Mouse (Mus musculus) embryonic facial prominence, embryonic 13.5 days (tissue): ENCODE measurements at regions not wholly inside any gene's neighbourhood (a gene's known extent, or its start where the extent isn't known, plus 50 kb on each side); places are given as distances from the start of the nearest gene placed in this dataset.
"Not testable (repeated sequence)": the region's sequence is repeated elsewhere in the genome, so short reads cannot be mapped to it uniquely, and the experiment has no call there.

ENCODE experiments used
- ATAC-seq: fragments of 200-750 bp; cut with Nextera tagmentation; 2 replicates; pipeline ENCODE4 v1.8.0; 2017; ENCODE audit warnings: low read depth; ENCODE audit not compliant: insufficient number of reproducible peaks, insufficient read depth, low FRiP score, low TSS enrichment
- H3K27ac ChIP-seq: fragments of 300-500 bp; sonication (generic); 2 replicates; pipeline ENCODE4 v1.5.1; 2015; ENCODE audit warnings: moderate library complexity, mild to moderate bottlenecking, inconsistent platforms
- H3K27me3 ChIP-seq: fragments of 300-500 bp; sonication (generic); 2 replicates; pipeline ENCODE4 v1.6.1; 2015; ENCODE audit warnings: mild to moderate bottlenecking, inconsistent platforms
- H3K36me3 ChIP-seq: fragments of 300-500 bp; sonication (generic); 2 replicates; pipeline ENCODE4 v1.6.1; 2015; ENCODE audit warnings: mild to moderate bottlenecking, inconsistent platforms
- H3K4me1 ChIP-seq: fragments of 300-500 bp; sonication (generic); 2 replicates; pipeline ENCODE4 v1.6.1; 2015; ENCODE audit warnings: inconsistent platforms
- H3K4me2 ChIP-seq: fragments of 300-500 bp; sonication (generic); 2 replicates; pipeline ENCODE4 v1.6.1; 2015; ENCODE audit warnings: moderate library complexity, mild to moderate bottlenecking, inconsistent platforms
- H3K4me3 ChIP-seq: fragments of 300-500 bp; sonication (generic); 2 replicates; pipeline ENCODE4 v1.5.1; 2015; ENCODE audit warnings: mild to moderate bottlenecking, inconsistent platforms
- H3K9ac ChIP-seq: fragments of 300-500 bp; sonication (generic); 2 replicates; pipeline ENCODE4 v1.6.1; 2015; ENCODE audit warnings: mild to moderate bottlenecking, inconsistent platforms
- H3K9me3 ChIP-seq: fragments of 300-500 bp; sonication (generic); 2 replicates; pipeline ENCODE4 v1.6.1; 2016; ENCODE audit warnings: inconsistent platforms
- WGBS: fragments of 180-500 bp; shearing (Covaris S2); methylation state at CpG from one replicate; pipeline ENCODE4 v1.1.7; 2015; ENCODE audit warnings: mixed read lengths; 5-methylcytosine and 5-hydroxymethylcytosine counted together

GRCm38 (mm10) chr5:104576991-104577390, 68.8 kb downstream of the BC005561 start:
- 95% methylated on average over 4 of the region's 4 CpGs for WGBS
- H3K4me3 ChIP-seq, H3K27me3 ChIP-seq, ATAC-seq, H3K4me2 ChIP-seq, H3K9ac ChIP-seq, H3K27ac ChIP-seq, H3K4me1 ChIP-seq: not testable (repeated sequence)
- Histone ChIP-seq H3K36me3 (peaks cover 25% of the 10 kb centered on the region), H3K9me3 (peaks cover 33% of the 10 kb centered on the region)

GRCm38 (mm10) chr5:104582368-104582767, 74.2 kb downstream of the BC005561 start:
- Histone ChIP-seq H3K9me3 (peaks cover 56% of the 10 kb centered on the region), H3K36me3 (peaks cover 55% of the 10 kb centered on the region)

GRCm38 (mm10) chr5:104609177-104609576, 101.0 kb downstream of the BC005561 start:
- Histone ChIP-seq H3K9ac (no peak overlapping the region), H3K27ac (no peak overlapping the region), H3K4me3 (no peak overlapping the region), H3K9me3 (peaks cover 25% of the 10 kb centered on the region), H3K4me2 (no peak overlapping the region), H3K4me1 (no peaks in the 10 kb centered on the region), H3K36me3 (no peaks in the 10 kb centered on the region), H3K27me3 (no peaks in the 10 kb centered on the region)
- ATAC-seq = no peak
- WGBS = 77% methylated on average over 7 of the region's 7 CpGs

More at GRCm38 (mm10) chr5:104582368-104582767, 74.2 kb downstream of the BC005561 start:
- not testable (repeated sequence) for H3K4me1 ChIP-seq, H3K27me3 ChIP-seq, H3K4me2 ChIP-seq, H3K9ac ChIP-seq, ATAC-seq, H3K27ac ChIP-seq, H3K4me3 ChIP-seq
- 94% methylated on average over 3 of the region's 3 CpGs for WGBS
